Mouse (Mus musculus): ENCODE results near the gene Slc39a1.
A peak's percentile ranks its signal among the peaks of the same experiment; 100 is the strongest.
"Not testable (repeated sequence)": the region's sequence is repeated elsewhere in the genome, so short reads cannot be mapped to it uniquely, and the experiment has no call there.

Slc39a1 gene

GRCm38 (mm10) chr3:90266901-90267775 is 19.2 kb downstream of the Slc39a1 start:
- DNase-seq, result peak; percentile 31 to 58

- peak in 1 of 2 experiments; percentile 27 for DNase-seq
Measured at GRCm38 (mm10) chr3:90268190-90268589, 20.2 kb downstream of the Slc39a1 start.

GRCm38 (mm10) chr3:90268971-90269370 is 21.0 kb downstream of the Slc39a1 start:
- DNase-seq, result no peak

DNA sequence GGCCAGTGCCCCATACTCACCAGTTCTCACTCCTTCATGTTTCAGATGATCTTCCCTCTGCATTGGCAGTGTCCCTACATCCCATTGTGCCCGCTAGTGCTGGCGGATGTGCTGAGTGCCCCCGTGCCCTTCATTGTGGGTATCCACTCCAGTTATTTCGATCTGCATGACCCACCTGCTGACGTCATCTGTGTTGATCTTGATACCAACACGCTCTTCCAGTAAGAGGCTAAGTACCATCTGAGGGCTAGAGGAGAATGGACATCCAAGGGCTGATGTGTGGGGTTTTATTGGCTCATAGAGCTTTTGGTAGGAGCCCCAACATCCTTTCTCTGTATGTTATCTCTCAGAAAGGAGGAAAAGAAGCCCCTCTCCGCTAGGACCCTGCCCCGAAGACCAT is 22.8 kb downstream of the Slc39a1 start:
- DNase-seq, result no peak

DNA sequence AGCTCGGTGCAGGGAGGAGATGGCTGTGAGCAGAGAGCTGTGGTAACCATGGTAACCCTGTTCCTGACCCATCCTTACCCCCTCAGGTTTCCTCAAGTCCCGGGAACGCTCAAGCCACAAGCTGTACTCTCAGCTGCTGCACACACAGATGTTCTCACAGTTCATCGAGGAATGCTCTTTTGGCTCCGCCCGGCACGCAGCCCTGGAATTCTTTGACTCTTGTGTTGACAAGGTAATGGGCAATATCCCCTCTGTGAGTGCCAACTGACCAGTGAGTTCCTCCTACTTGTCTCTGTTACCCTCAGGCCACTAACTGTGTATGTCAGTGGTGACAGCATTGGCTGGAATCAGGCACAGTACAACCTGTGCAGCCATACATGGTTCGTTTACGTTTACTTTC is 24.2 kb downstream of the Slc39a1 start:
- no peak for DNase-seq

- DNase-seq, result no peak
Measured at GRCm38 (mm10) chr3:90273855-90274254, 25.9 kb downstream of the Slc39a1 start.

GRCm38 (mm10) chr3:90275286-90275685 is 27.3 kb downstream of the Slc39a1 start:
- DNase-seq, result no peak

- no peak for DNase-seq
Measured at GRCm38 (mm10) chr3:90276858-90277257, 28.9 kb downstream of the Slc39a1 start.

GRCm38 (mm10) chr3:90277793-90278192 is 29.8 kb downstream of the Slc39a1 start:
- DNase-seq, result no peak

GRCm38 (mm10) chr3:90278211-90278610 is 30.2 kb downstream of the Slc39a1 start:
- no peak for DNase-seq

DNA sequence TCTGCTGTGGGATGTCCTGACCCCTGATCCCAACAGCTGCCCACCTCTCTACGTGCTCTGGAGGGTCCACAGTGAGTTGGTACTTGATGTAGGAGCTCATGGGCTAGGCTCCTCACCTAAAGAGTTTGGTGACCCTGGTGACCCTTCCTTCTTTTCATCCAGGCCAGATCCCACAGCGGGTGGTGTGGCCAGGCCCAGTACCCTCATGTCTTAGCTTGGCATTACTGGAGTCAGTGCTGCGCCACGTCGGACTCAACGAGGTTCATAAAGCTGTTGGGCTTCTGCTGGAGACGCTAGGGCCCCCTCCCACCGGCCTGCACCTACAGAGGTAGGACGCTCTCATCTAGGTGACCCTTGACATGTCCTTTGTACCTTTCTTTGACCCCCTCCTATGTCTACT is 31.2 kb downstream of the Slc39a1 start:
- DNase-seq, result no peak

DNA sequence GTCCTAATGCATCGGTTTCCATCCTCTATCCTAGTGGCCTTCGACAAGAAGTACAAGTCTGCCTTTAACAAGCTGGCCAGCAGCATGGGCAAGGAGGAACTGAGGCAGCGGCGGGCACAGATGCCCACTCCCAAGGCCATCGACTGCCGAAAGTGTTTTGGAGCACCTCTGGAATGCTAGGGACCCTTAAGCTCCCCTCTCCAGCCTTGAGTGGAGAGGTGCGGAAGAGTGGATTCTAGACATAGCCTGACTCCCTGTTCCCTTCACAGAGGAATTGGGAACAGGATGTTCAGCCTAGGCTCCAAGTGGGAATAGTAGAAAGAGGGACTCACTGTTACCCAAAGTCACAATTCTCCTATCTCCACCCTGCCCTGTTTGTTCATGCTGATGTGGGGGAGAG is 31.8 kb downstream of the Slc39a1 start:
- DNase-seq, result no peak

GRCm38 (mm10) chr3:90280708-90281107 is 32.7 kb downstream of the Slc39a1 start:
- no peak for DNase-seq

GRCm38 (mm10) chr3:90284150-90284549 is 36.2 kb downstream of the Slc39a1 start:
- no peak for DNase-seq

DNA sequence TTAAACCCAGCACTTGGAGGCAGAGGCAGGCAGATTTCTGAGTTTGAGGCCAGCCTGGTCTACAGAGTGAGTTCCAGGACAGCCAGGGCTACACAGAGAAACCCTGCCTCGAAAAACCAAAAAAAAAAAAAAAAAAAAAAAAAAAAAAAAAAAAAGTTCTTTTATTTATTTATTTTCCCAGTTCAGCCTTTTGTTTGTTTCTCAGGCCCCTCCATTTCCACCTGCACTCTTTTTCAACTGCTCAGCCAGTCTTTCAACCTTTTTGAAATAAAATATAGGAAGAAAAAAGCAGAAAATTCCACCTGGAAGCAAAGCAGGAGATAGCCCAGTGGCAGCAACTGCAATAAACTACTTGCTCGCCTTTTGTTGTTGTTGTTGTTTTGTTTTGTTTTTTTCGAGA is 41.4 kb downstream of the Slc39a1 start:
- not testable (repeated sequence) for DNase-seq

GRCm38 (mm10) chr3:90290602-90291001 is 42.6 kb downstream of the Slc39a1 start:
- no peak for DNase-seq

DNA sequence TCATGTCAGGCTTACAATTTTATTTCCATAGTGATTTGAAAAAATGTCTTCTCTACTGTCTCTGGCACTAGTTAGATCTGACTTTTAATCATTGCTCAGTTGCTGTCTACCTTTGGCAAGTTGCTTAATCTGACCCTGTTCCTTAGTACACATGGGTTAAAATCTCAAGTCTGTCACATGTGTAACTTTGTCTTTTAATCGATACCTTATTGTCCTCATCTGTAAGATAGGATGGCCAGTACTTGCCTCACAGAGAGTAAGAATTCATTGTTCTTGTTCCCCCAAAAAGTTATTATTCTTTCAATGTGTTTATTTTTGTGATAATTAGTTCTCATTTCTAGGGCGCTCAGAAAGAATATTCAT is 44.0 kb downstream of the Slc39a1 start:
- no peak for DNase-seq

- DNase-seq, result peak; percentile 95 to 98
Measured at GRCm38 (mm10) chr3:90292345-90293275, 44.6 kb downstream of the Slc39a1 start, which contains the start of gene Gatad2b. Gene Gatad2b, plus strand, starts transcription at chr3:90293178.

DNA sequence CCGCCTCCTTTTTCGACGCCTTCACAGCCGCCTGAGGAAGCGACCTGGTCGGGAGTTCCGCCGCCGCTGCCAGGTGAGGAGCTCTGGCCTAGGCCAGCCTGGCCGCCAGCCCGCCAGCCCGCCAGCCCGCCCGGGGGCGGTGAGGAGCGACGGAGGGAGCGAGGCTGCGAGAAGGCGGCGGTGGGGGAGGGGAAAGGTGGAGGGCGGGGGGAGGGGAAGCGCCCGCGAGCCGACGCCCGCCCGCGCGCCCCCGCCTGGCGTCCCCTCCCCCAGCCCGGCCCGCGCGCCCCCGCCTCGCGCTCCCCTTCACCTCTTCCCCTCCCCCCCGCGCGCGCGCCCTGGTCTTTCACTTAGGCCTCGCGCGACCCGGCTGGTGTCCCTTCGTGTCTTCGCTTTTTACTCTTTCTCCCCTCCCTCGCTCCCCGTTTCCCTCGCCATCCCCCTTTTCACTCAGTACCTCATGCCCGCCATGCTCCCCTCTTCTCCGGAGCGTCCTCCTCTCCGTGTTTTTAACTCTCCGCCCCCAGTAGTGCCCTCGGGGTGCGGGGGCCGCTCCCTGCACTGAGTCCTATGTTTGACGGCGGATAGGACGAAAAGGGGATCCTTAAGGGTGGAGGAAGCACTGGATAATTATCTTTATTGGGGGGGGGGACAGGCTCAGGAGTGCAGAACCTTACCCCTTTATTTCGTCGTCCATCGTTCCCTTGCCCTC is 45.5 kb downstream of the Slc39a1 start:
- peak; percentile 78 to 84 for DNase-seq

GRCm38 (mm10) chr3:90294064-90294440 is 46.1 kb downstream of the Slc39a1 start:
- no peak for DNase-seq

DNA sequence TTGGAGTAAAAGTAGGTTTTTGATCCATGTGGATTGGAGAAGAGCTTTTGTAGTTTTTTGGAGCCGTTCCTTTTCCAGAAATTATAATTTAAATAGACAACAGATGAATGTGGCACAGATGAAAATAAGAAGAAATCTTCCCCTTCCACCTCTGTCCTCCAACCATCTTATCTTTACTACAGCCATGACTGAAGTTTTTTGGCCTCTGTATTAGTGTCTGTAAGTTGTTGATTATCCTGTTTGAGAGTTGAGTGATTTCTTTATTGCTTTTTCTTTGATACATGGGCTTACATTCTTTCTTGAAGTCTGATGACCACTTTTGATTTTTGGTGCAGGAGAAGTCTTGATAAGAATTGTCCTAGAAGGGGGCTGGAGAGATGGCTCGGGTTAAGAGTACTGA is 46.7 kb downstream of the Slc39a1 start:
- no peak for DNase-seq
